Mouse (Mus musculus) brain, embryonic 18.5 days (tissue): ENCODE measurements around the gene Bbs4.

Source experiments
- DNase-seq: peaks from one replicate; pipeline ENCODE4 v3.0.0-alpha.2; 2012; ENCODE audit warnings: low read depth, low spot score

Bbs4 gene

DNA sequence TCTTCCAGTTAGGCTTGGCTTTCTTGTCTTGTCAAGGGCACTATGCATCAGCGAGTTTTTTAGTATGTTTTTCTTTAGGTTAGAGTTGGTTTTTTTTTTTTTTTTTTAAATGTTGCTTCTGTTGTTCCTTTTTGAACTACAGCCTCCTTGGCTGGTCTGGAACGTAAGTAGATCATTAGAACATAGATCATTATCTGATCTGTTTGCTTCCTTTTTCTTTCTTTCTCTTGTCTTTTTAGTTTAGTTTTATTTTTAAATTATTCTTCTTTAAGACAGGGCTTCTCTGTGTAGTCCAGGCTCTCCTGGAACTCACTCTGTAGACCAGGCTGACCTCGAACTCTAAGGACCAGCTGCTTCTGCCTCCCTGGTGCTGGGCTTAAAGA lies 60.8 kb downstream of the Bbs4 start:
- DNase-seq = no peak

DNA sequence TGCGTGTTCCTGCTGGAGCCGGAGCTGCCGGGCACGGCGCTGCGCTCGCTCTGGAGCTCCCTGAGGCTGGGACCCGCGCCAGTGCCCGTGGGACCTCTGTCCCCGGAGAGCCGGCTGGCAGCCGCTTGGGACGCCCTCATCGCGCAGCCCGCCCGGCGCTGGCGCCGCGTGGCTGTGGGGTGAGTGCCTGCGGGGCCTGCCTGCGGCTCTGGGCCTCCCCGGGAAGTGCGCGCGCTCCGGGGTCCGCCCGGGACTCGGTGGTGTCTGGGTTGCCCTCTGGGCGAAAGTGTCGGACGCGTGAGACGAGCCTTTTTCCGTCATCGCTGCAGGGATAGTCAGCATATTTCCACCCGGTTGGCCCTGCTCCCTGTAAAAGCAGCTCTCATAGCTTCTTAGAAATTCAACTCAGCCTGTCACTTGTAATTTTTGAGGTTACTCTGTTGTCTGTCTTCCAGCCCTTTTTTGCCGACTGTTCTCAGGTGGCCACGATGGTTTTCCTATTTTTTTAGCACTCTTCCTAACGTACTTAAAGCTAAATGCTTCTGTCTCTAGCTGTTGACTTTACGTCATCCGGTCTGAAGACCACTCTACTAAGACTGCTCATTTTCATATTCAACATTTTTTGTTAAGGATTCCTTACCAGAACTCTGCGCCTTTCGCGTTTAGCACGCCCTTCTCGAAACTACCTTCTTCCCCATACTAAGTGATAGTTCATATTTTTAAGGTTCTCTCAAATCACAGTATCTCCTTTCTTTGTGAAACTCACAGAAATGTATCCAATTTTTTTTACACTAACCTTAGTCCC lies 61.4 kb downstream of the Bbs4 start:
- no peak for DNase-seq

DNA sequence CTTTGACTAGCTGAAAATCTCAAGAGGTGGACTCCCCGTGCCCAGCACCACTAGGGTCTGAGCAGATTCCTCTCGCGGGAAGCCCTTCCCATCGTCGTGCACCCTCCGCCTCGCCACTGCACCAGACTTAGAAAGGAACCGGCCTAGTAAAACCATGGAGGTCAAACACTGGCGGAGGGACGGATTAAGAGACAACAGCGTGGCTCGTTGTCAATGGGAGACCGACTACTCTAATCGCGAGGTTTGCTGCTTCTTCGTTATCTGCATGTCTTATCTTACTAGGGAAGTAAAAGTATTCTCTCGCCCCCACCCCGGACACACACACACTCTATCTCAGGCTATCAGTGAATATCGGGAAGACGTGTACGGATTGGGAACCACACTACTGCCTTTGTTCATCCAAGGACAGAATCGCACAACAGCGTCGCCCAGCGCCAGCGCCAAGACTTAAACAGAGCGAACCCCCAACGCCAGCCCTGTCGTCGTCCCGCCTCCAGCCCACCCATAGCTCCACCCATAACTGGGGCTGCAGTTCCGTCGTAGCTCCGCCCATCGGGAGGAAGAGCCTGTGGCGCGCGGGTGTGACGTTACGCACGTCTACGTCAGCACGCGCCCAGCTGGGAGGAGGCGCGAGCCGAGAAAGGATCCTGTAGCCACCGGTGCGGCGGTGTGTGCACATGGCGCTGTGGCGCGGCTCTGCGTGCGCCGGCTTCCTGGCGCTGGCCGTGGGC lies 62.2 kb downstream of the Bbs4 start, which contains the start of gene Adpgk:
TSS of gene Adpgk (plus strand) at position 602 of the 731 bp plus-strand sequence.
- DNase-seq = peak; percentile 98

GRCm38 (mm10) chr9:59289529-59290115 lies 63.7 kb downstream of the Bbs4 start:
- DNase-seq = no peak

GRCm38 (mm10) chr9:59288685-59289410 lies 64.5 kb downstream of the Bbs4 start:
- no peak for DNase-seq

- DNase-seq = no peak
These were observed 65.2 kb downstream of the Bbs4 start for GRCm38 (mm10) chr9:59288058-59288457.

DNA sequence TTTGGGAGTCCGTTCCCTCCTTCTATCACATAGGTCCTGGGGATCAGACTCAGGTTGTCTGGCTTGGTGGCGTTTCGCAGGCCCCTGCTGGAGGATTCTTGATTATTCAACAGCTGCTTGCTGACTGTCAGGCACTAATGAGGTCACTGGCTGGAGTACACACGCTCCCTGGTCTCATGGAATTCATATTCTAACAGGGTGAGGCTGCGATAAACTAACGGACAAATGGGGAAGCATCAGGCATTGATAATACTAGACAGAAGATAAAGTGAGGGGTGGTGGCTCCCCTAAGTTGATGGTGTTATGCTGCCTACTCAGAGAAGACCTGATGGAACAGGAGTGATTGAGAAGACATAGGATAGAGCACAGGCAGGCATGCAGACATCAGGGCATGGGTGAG lies 67.7 kb downstream of the Bbs4 start:
- no peak for DNase-seq

- DNase-seq = no peak
These were observed 70.7 kb downstream of the Bbs4 start for GRCm38 (mm10) chr9:59282683-59282986.

GRCm38 (mm10) chr9:59281871-59282682 lies 71.2 kb downstream of the Bbs4 start:
- no peak for DNase-seq

DNA sequence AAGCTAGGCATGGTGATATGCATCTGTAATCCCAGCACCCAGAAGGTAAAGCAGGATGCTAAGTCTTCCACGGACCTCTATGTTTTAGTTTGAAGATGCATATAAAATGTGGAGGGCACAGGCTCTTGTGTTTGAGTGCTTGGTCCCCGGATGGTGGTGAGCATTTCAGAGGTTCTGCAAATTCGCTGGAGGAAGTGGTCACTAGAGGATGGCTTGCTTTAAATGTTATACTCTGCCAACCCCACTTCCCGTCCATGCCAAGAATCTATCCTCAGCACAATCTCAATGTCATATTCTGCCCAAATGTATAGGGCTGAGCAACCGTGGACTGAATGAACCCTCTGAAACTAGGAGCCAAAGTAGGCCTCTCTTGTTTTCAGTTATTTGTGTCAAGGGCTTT lies 72.4 kb downstream of the Bbs4 start:
- DNase-seq = no peak

GRCm38 (mm10) chr9:59278694-59279093 lies 74.6 kb downstream of the Bbs4 start:
- DNase-seq = no peak

DNA sequence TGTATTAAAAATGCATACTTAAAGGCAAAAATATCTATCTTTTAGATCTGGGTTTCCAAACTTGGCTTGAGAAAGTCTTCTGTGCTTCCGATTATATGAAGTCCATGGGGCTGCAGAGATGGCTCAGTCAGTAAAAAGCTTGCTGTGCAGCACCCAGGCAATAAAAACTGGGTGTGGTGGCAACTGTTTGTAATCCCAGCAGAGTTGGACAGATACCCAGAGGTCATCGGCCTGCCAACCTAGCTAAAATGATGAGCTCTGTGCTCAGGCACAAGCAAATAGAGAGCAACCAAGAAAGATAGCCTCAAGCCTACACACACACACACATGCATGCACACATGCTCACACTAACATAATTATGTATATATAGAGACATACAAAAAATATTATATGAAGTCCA lies 75.1 kb downstream of the Bbs4 start:
- no peak for DNase-seq

DNA sequence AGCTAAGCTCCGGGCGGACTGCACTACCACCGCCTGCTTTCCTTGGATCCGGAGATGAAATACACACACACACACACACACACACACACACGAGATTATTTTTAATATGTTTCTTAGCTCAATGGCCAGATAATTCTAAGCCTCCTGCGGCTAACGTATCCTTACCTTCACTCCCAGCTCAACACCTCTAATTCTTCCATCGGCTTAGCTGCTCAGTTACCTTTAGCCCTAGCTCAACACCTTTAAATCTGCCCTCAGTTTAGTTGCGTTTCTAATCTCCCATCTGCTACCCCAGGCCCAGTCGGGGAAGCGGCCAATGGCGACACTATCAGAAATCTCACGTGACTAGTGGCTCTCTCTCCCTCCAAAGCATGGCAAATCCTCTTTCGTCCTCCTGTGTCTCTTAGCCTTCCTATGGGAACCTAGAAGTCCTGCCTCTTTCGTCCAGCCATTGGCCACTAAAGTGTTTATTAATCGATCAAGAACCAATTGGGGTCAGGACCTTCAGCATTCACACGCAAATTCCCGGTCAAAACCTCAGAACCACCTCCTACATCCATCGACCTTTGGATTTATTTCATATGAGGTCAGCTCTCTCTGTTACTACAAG lies 78.4 kb downstream of the Bbs4 start:
- DNase-seq = no peak

DNA sequence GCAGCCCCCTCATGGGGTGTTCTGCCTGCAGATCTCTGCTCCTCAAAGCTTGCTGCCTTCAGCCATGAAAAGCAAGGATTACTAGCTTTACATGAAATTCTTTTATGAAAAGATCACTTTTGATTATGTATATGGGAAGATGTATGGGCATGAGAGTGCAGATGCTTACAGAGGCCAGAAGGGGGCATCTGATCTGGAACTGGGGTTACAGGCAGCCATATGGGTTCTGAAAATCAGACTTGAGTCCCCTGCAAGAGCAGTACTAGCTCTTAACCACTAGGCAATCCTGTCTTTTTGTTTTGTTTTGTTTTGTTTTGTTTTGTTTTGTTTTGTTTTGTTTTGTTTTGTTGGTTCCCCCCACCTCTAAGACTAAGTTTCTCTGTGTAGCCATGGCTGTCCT lies 80.1 kb downstream of the Bbs4 start:
- no peak for DNase-seq
